Comparison of ENCODE assay signal across 20 mouse cellular contexts in the genomic region with DNA sequence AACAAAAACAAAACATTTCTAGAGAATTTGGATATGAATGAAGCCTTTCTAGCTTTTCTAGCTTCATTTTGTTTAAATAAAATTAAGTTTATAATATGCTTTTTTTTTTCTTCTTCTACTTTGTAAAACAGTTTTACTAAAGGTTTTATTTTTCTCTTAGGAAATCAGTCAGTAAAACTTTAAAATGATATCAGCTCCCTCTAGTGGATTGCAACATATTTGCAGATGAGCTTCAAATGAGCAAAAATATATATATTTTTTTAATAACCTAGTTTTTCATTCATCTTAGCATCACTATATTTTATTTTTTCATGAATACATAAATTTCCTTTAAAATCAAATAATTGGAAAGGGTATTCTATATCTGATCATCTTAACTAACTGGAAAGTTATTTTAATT.
DNase-seq lines count a peak whose midpoint lies in the region; ATAC-seq and TF ChIP-seq lines count a peak whose summit lies in the region.
"Had no signal": no experiment of that assay in that cellular context is flagged by ENCODE, and none has a peak within 500 bp of the region (broad histone marks: within the 10 kb centered on the region; RNA-seq: fewer than 3 reads in every experiment).

No protein-coding gene starts in this region.

- H3K9ac ChIP-seq in forebrain, embryonic 14.5 days (ENCODE audit: low read length): no peak overlapping the region
- no peak overlapping the region for H3K9ac ChIP-seq in forebrain, embryonic 11.5 days (ENCODE audit: low read length)
- H3K9ac ChIP-seq in intestine, postnatal 0 days (ENCODE audit: low read depth, low read length): no peak overlapping the region
- H3K9ac ChIP-seq: forebrain, embryonic 12.5 days; hindbrain, embryonic 13.5 days; midbrain, embryonic 13.5 days; stomach, embryonic 15.5 days had no signal

- ATAC-seq in forebrain, embryonic 14.5 days: no peak
- ATAC-seq in forebrain, embryonic 11.5 days (replicated peaks; ENCODE audit: low FRiP score): no peak
- no peak for ATAC-seq in Patski
- ATAC-seq in intestine, postnatal 0 days: no peak
- ATAC-seq: intestine, embryonic 16.5 days; midbrain, embryonic 13.5 days had no signal

- no peak overlapping the region for H3K27ac ChIP-seq in forebrain, embryonic 14.5 days (ENCODE audit: low read depth, low read length)
- no peak overlapping the region for H3K27ac ChIP-seq in forebrain, embryonic 11.5 days (ENCODE audit: low read depth, low read length)
- H3K27ac ChIP-seq in left cerebral cortex, adult 2 months: no peak overlapping the region
- no peak overlapping the region for H3K27ac ChIP-seq in intestine, postnatal 0 days (ENCODE audit: low read depth, low read length)
- H3K27ac ChIP-seq: forebrain, embryonic 12.5 days; hindbrain, embryonic 13.5 days; macrophage; midbrain, embryonic 13.5 days; stomach, embryonic 15.5 days had no signal

- peak; percentile 30 for DNase-seq in forebrain, embryonic 14.5 days (ENCODE audit: low spot score)
- DNase-seq in forebrain, embryonic 11.5 days (ENCODE audit: low spot score): no peak
- DNase-seq in left cerebral cortex, adult 2 months (ENCODE audit: extremely low spot score in 1 of 2, low spot score in 2 of 2): no peak
- DNase-seq in left cerebral cortex, postnatal 14 days (ENCODE audit: low spot score in 2 of 2): no peak
- peak; percentile 13 for DNase-seq in 416B (ENCODE audit: low read depth)
- DNase-seq in Patski (ENCODE audit: low read depth, low spot score): no peak
- no peak for DNase-seq in urinary bladder, adult 18-20 months (ENCODE audit: low spot score in 2 of 2)
- DNase-seq: adrenal gland, adult 8-10 months; cerebellum, adult 18-20 months; cerebellum, postnatal 36 days; heart, adult 11 months; kidney, postnatal 14 days; layer of hippocampus, adult 9-11 months had no signal

- TF ChIP-seq CTCF in left cerebral cortex, adult 2 months (IDR thresholded peaks at IDR 0.05): peak; percentile 68
- TF ChIP-seq CTCF in Patski (IDR thresholded peaks at IDR 0.05): peak; percentile 28
- TF ChIP-seq CTCF in intestine, postnatal 0 days (IDR thresholded peaks at IDR 0.05; ENCODE audit: low read depth): no peak

- no peak overlapping the region for H3K4me2 ChIP-seq in forebrain, embryonic 14.5 days (ENCODE audit: low read length)
- no peak overlapping the region for H3K4me2 ChIP-seq in forebrain, embryonic 11.5 days (ENCODE audit: low read depth, low read length, severe bottlenecking)
- no peak overlapping the region for H3K4me2 ChIP-seq in intestine, postnatal 0 days (replicated peaks; ENCODE audit: low read depth)
- H3K4me2 ChIP-seq: forebrain, embryonic 12.5 days; hindbrain, embryonic 13.5 days; midbrain, embryonic 13.5 days; stomach, embryonic 15.5 days had no signal

- POLR2A ChIA-PET in Patski (lab: Charles Lee): no interaction called here

- no peaks in the 10 kb centered on the region for H3K27me3 ChIP-seq in forebrain, embryonic 14.5 days (replicated peaks; ENCODE audit: control insufficient read depth, insufficient read depth, low read length)
- H3K27me3 ChIP-seq in forebrain, embryonic 11.5 days (ENCODE audit: control insufficient read depth, insufficient read depth, low read length): no peaks in the 10 kb centered on the region
- peaks cover 26% of the 10 kb centered on the region for H3K27me3 ChIP-seq in Patski
- no peaks in the 10 kb centered on the region for H3K27me3 ChIP-seq in intestine, postnatal 0 days (replicated peaks; ENCODE audit: control insufficient read depth, insufficient read depth, low read length)
- H3K27me3 ChIP-seq: forebrain, embryonic 12.5 days; hindbrain, embryonic 13.5 days; midbrain, embryonic 13.5 days; stomach, embryonic 15.5 days had no signal

- intact Hi-C loops in left cerebral cortex, adult 2 months (cut with DNase I): loop anchor here (2.0 to 5.0 kb wide), 2 partner anchors 971 to 1175 kb away; no protein-coding TSS in a partner anchor
- intact Hi-C loops in left cerebral cortex, postnatal 14 days (cut with DNase I): no loop called here

- no peaks in the 10 kb centered on the region for H3K36me3 ChIP-seq in forebrain, embryonic 14.5 days (ENCODE audit: control insufficient read depth, insufficient read depth, low read length)
- no peaks in the 10 kb centered on the region for H3K36me3 ChIP-seq in forebrain, embryonic 11.5 days (ENCODE audit: control insufficient read depth, insufficient read depth, low read length)
- H3K36me3 ChIP-seq in intestine, postnatal 0 days (ENCODE audit: control insufficient read depth, insufficient read depth): no peaks in the 10 kb centered on the region
- H3K36me3 ChIP-seq: forebrain, embryonic 12.5 days; hindbrain, embryonic 13.5 days; midbrain, embryonic 13.5 days; stomach, embryonic 15.5 days had no signal

- H3K4me3 ChIP-seq in forebrain, embryonic 14.5 days (ENCODE audit: low read depth, low read length): no peak overlapping the region
- no peak overlapping the region for H3K4me3 ChIP-seq in forebrain, embryonic 11.5 days (ENCODE audit: low read depth, low read length)
- no peak overlapping the region for H3K4me3 ChIP-seq in left cerebral cortex, adult 2 months
- no peak overlapping the region for H3K4me3 ChIP-seq in intestine, postnatal 0 days (ENCODE audit: low read depth, low read length)
- H3K4me3 ChIP-seq: forebrain, embryonic 12.5 days; hindbrain, embryonic 13.5 days; midbrain, embryonic 13.5 days; stomach, embryonic 15.5 days had no signal

- no peaks in the 10 kb centered on the region for H3K9me3 ChIP-seq in forebrain, embryonic 14.5 days (replicated peaks; ENCODE audit: control insufficient read depth, low read length)
- H3K9me3 ChIP-seq in forebrain, embryonic 11.5 days (ENCODE audit: control insufficient read depth, low read length): no peaks in the 10 kb centered on the region
- no peaks in the 10 kb centered on the region for H3K9me3 ChIP-seq in intestine, postnatal 0 days (ENCODE audit: control insufficient read depth)
- H3K9me3 ChIP-seq: forebrain, embryonic 12.5 days; hindbrain, embryonic 13.5 days; midbrain, embryonic 13.5 days; stomach, embryonic 15.5 days had no signal

- in situ Hi-C loops in Patski (cut with MboI; ENCODE audit: low pct_unique_long_range_greater_than_20kb): no loop called here

- no peaks in the 10 kb centered on the region for H3K4me1 ChIP-seq in forebrain, embryonic 14.5 days (ENCODE audit: control insufficient read depth, insufficient read depth, low read length)
- no peaks in the 10 kb centered on the region for H3K4me1 ChIP-seq in forebrain, embryonic 11.5 days (replicated peaks; ENCODE audit: control insufficient read depth, insufficient read depth, low read length)
- H3K4me1 ChIP-seq in intestine, postnatal 0 days (replicated peaks; ENCODE audit: control insufficient read depth, insufficient read depth, low read length): no peaks in the 10 kb centered on the region
- H3K4me1 ChIP-seq: forebrain, embryonic 12.5 days; hindbrain, embryonic 13.5 days; midbrain, embryonic 13.5 days; stomach, embryonic 15.5 days had no signal

- CTCF ChIA-PET in Patski (lab: Charles Lee): interaction anchor here (1.2 kb wide), 1 partner anchor 9 kb away, joined by 3 read pairs; no protein-coding TSS in a partner anchor

Comparison
In these comparisons a context has a peak if more than half of its experiments do, and no peak if none do; other contexts are left out.
1. DNase-seq: peak in forebrain, embryonic 14.5 days (single experiment) and 416B (single experiment); none in forebrain, embryonic 11.5 days (single experiment), left cerebral cortex, adult 2 months (0 of 2), left cerebral cortex, postnatal 14 days (0 of 2), Patski (single experiment) and urinary bladder, adult 18-20 months (0 of 2).